Mouse (Mus musculus) retina, postnatal 7 days (tissue): ENCODE results near the gene Slc38a6.

ENCODE experiments used
- DNase-seq: peaks from one replicate; pipeline ENCODE4 v3.0.0-alpha.2; 2012; ENCODE audit warnings: low read depth, low spot score

The Slc38a6 gene

GRCm38 (mm10) chr12:73286287-73287092 is at the start of gene Slc38a6, which contains the start of gene Trmt5:
TSS of gene Slc38a6 (plus strand) at chr12:73286779.
TSS of gene Trmt5 (minus strand) at chr12:73286710.
- DNase-seq, result peak; percentile 86

GRCm38 (mm10) chr12:73241960-73242359 is 44.6 kb upstream of the Slc38a6 start:
- DNase-seq, result no peak

- no peak for DNase-seq
These were observed 40.9 kb upstream of the Slc38a6 start for GRCm38 (mm10) chr12:73245687-73246086.

- no peak for DNase-seq
These were observed 31.6 kb upstream of the Slc38a6 start for GRCm38 (mm10) chr12:73255006-73255405.

GRCm38 (mm10) chr12:73259269-73259668 is 27.3 kb upstream of the Slc38a6 start:
- DNase-seq, result no peak

- no peak for DNase-seq
These were observed 26.2 kb upstream of the Slc38a6 start for GRCm38 (mm10) chr12:73260339-73260738.

GRCm38 (mm10) chr12:73265381-73265978 is 21.1 kb upstream of the Slc38a6 start:
- no peak for DNase-seq

GRCm38 (mm10) chr12:73266597-73266996 is 20.0 kb upstream of the Slc38a6 start:
- no peak for DNase-seq

- DNase-seq, result no peak
These were observed 18.1 kb upstream of the Slc38a6 start for GRCm38 (mm10) chr12:73268497-73268896.

- DNase-seq, result no peak
These were observed 17.0 kb upstream of the Slc38a6 start for GRCm38 (mm10) chr12:73269531-73269930.

- no peak for DNase-seq
These were observed 16.6 kb upstream of the Slc38a6 start for GRCm38 (mm10) chr12:73269933-73270332.

- DNase-seq, result no peak
These were observed 11.7 kb upstream of the Slc38a6 start for GRCm38 (mm10) chr12:73274921-73275320.

GRCm38 (mm10) chr12:73287609-73288008 is 1.0 kb downstream of the Slc38a6 start:
- DNase-seq, result no peak

- DNase-seq, result no peak
These were observed 2.0 kb downstream of the Slc38a6 start for GRCm38 (mm10) chr12:73288626-73289025.

GRCm38 (mm10) chr12:73294884-73295283 is 8.3 kb downstream of the Slc38a6 start:
- no peak for DNase-seq

- DNase-seq, result no peak
These were observed 9.0 kb downstream of the Slc38a6 start for GRCm38 (mm10) chr12:73295505-73296140.

- DNase-seq, result no peak
These were observed 12.0 kb downstream of the Slc38a6 start for GRCm38 (mm10) chr12:73298621-73299020.

GRCm38 (mm10) chr12:73300531-73300930 is 14.0 kb downstream of the Slc38a6 start:
- DNase-seq, result no peak

GRCm38 (mm10) chr12:73304636-73305035 is 18.1 kb downstream of the Slc38a6 start:
- DNase-seq, result no peak

- DNase-seq, result no peak
These were observed 21.2 kb downstream of the Slc38a6 start for GRCm38 (mm10) chr12:73307750-73308149.

GRCm38 (mm10) chr12:73308711-73309110 is 22.1 kb downstream of the Slc38a6 start:
- DNase-seq, result no peak
